Mouse (Mus musculus) monocyte, adult 5-6 weeks (primary cell): ENCODE results near the gene Odf3. TPM values are rescaled to one million over a fixed set of nuclear protein-coding genes. Genes with fewer than 3 reads are reported as not detected.
"Not testable (repeated sequence)": the region's sequence is repeated elsewhere in the genome, so short reads cannot be mapped to it uniquely, and the experiment has no call there.

ENCODE experiments used
- ATAC-seq: fragments of 153-309, 156-312 bp; replicated peaks from 2 replicates; pipeline ENCODE4 v1.8.0; 2017; ENCODE audit warnings: mild to moderate bottlenecking; ENCODE audit not compliant: low TSS enrichment, insufficient number of reproducible peaks, severe bottlenecking, poor library complexity, low FRiP score
- total RNA-seq: library from RNA; stranded (forward); fragments of 200-1000, 200-491, 200-594 nt; gene quantifications from 3 replicates; pipeline ENCODE4 v1.2.3, GENCODE M21; 2017

Odf3 gene
- total RNA-seq, 1 experiment from 2014 or later, result not detected

- ATAC-seq, result no peak
These were observed 26.6 kb downstream of the Odf3 start for GRCm38 (mm10) chr7:140874224-140874623.

- ATAC-seq, result peak; percentile 58; the same call in 1 of the 2 replicates
These were observed 29.8 kb downstream of the Odf3 start for GRCm38 (mm10) chr7:140877364-140877763.

GRCm38 (mm10) chr7:140879355-140879754 lies 31.8 kb downstream of the Odf3 start:
- no peak for ATAC-seq

GRCm38 (mm10) chr7:140880419-140880818 lies 32.8 kb downstream of the Odf3 start:
- no peak for ATAC-seq

- ATAC-seq, result no peak
These were observed 33.4 kb downstream of the Odf3 start for GRCm38 (mm10) chr7:140880865-140881515.

GRCm38 (mm10) chr7:140881696-140882468 lies 34.3 kb downstream of the Odf3 start, which contains the start of the genes Psmd13 and Sirt3:
Gene Psmd13, plus strand, starts transcription at chr7:140881968.
Gene Sirt3, minus strand, starts transcription at chr7:140882309.
- peak; percentile 87 for ATAC-seq

- no peak for ATAC-seq
These were observed 34.8 kb downstream of the Odf3 start for GRCm38 (mm10) chr7:140882469-140882803.

- ATAC-seq, result not testable (repeated sequence)
These were observed 43.0 kb downstream of the Odf3 start for GRCm38 (mm10) chr7:140890636-140891035.

- no peak for ATAC-seq
These were observed 46.4 kb downstream of the Odf3 start for GRCm38 (mm10) chr7:140894031-140894430.

GRCm38 (mm10) chr7:140894611-140895010 lies 47.0 kb downstream of the Odf3 start:
- ATAC-seq, result no peak

- no peak for ATAC-seq
These were observed 50.3 kb downstream of the Odf3 start for GRCm38 (mm10) chr7:140897863-140898262.

- no peak for ATAC-seq
These were observed 51.5 kb downstream of the Odf3 start for GRCm38 (mm10) chr7:140899121-140899520.

- ATAC-seq, result no peak
These were observed 52.6 kb downstream of the Odf3 start, which contains the start of gene Cox8b for GRCm38 (mm10) chr7:140900220-140900619. Gene Cox8b, minus strand, starts transcription at chr7:140900446.

Other genes with a start within 250 kb of the Odf3 start
- gene Olfr46, start 246.5 kb upstream of the Odf3 start, total RNA-seq, result 0.10 to 0.19 TPM in 2 of 3 replicates, not detected in the other
- gene Olfr61, start 218.8 kb upstream of the Odf3 start, total RNA-seq, result not detected in 3 replicates
- gene Olfr53, start 201.4 kb upstream of the Odf3 start, total RNA-seq, result not detected in 3 replicates
- gene Olfr539, start 187.9 kb upstream of the Odf3 start, total RNA-seq, result 0.11 TPM in 1 of 3 replicates, not detected in the others
- not detected in 3 replicates for gene Olfr45, start 165.9 kb upstream of the Odf3 start, total RNA-seq
- gene Olfr541, start 150.5 kb upstream of the Odf3 start, total RNA-seq, result not detected in 3 replicates
- gene Cyp2e1, start 84.1 kb upstream of the Odf3 start, total RNA-seq, result not detected in 3 replicates
- not detected in 3 replicates for gene Syce1, start 60.0 kb upstream of the Odf3 start, total RNA-seq
- gene Zfp941, start 25.6 kb upstream of the Odf3 start, total RNA-seq, result 0.29 TPM in 1 of 3 replicates, not detected in the others
- gene Urah, start 12.8 kb upstream of the Odf3 start, total RNA-seq, result not detected in 3 replicates
- gene Scgb1c1, start 2.3 kb upstream of the Odf3 start, total RNA-seq, result not detected in 3 replicates
- gene Gm45785, start 8.5 kb downstream of the Odf3 start, total RNA-seq, result 0.58 to 9.3 TPM in 2 of 3 replicates, not detected in the other
- gene Ric8a, start 9.2 kb downstream of the Odf3 start, total RNA-seq, result 62.6 to 73.7 TPM (median 72.9 TPM) in 3 replicates
- 21.5 to 28.2 TPM (median 25.0 TPM) in 3 replicates for gene Bet1l, start 9.8 kb downstream of the Odf3 start, total RNA-seq
- 119 to 165 TPM (median 132 TPM) in 3 replicates for gene Psmd13, start 34.2 kb downstream of the Odf3 start, total RNA-seq
- gene Sirt3, start 34.5 kb downstream of the Odf3 start, total RNA-seq, result 8.0 to 12.6 TPM (median 12.2 TPM) in 3 replicates
- not detected in 3 replicates for gene Cox8b, start 52.6 kb downstream of the Odf3 start, total RNA-seq
- 0.10 TPM in 1 of 3 replicates, not detected in the others for gene Nlrp6, start 73.1 kb downstream of the Odf3 start, total RNA-seq
- gene Pgghg, start 93.6 kb downstream of the Odf3 start, total RNA-seq, result 10.6 to 14.2 TPM (median 13.8 TPM) in 3 replicates
- gene Ifitm5, start 102.5 kb downstream of the Odf3 start, total RNA-seq, result 2.4 TPM in 1 of 3 replicates, not detected in the others
- gene Gm45717, start 108.1 kb downstream of the Odf3 start, total RNA-seq, result not detected in 3 replicates
- gene Ifitm2, start 108.2 kb downstream of the Odf3 start, total RNA-seq, result 203 to 367 TPM (median 305 TPM) in 3 replicates
- gene Ifitm1, start 119.4 kb downstream of the Odf3 start, total RNA-seq, result 38.2 to 83.6 TPM (median 70.9 TPM) in 3 replicates
- 384 to 854 TPM (median 711 TPM) in 3 replicates for gene Ifitm3, start 163.0 kb downstream of the Odf3 start, total RNA-seq
- gene Ifitm6, start 170.1 kb downstream of the Odf3 start, total RNA-seq, result 268 to 573 TPM (median 450 TPM) in 3 replicates
- not detected in 3 replicates for gene Gm17387, start 181.3 kb downstream of the Odf3 start, total RNA-seq
- gene B4galnt4, start 213.3 kb downstream of the Odf3 start, total RNA-seq, result 0.10 TPM in 1 of 3 replicates, not detected in the others
- 14.0 to 17.9 TPM (median 14.2 TPM) in 3 replicates for gene Pkp3, start 230.4 kb downstream of the Odf3 start, total RNA-seq